9 mouse cellular contexts compared by ENCODE assay signal in genomic region chr13:63917776-63918621, GRCm38 (mm10).
DNase-seq lines count a peak whose midpoint lies in the region; ATAC-seq lines count a peak whose summit lies in the region.
"Had no signal": no experiment of that assay in that cellular context is flagged by ENCODE, and none has a peak within 500 bp of the region (broad histone marks: within the 10 kb centered on the region; RNA-seq: fewer than 3 reads in every experiment).

No protein-coding gene starts in this region.

- peak; percentile 72; the same call in 1 of the 2 replicates for ATAC-seq in forebrain, embryonic 13.5 days
- peak; percentile 52; the same call in 1 of the 2 replicates for ATAC-seq in limb, embryonic 11.5 days (ENCODE audit: insufficient number of reproducible peaks, low FRiP score, low TSS enrichment, low read depth)
- peak; percentile 79 for ATAC-seq in neural tube, embryonic 12.5 days (ENCODE audit: low FRiP score, low read depth)

- H3K27ac ChIP-seq in forebrain, embryonic 13.5 days, result peak overlapping the region; percentile 54
- peak overlapping the region; percentile 88 for H3K27ac ChIP-seq in limb, embryonic 11.5 days (replicated peaks; ENCODE audit: low read depth, low read length)
- H3K27ac ChIP-seq in neural tube, embryonic 12.5 days, result peak overlapping the region; percentile 50

- H3K9me3 ChIP-seq in forebrain, embryonic 13.5 days (replicated peaks), result peaks cover 9% of the 10 kb centered on the region; the same call in 1 of the 2 replicates
- H3K9me3 ChIP-seq in limb, embryonic 11.5 days (ENCODE audit: control insufficient read depth, low read length), result peaks cover 6% of the 10 kb centered on the region; the same call in 1 of the 2 replicates
- peaks cover 8% of the 10 kb centered on the region; the same call in 1 of the 2 replicates for H3K9me3 ChIP-seq in neural tube, embryonic 12.5 days

- DNase-seq in adrenal gland, adult 2 months, result peak; percentile 38
- DNase-seq in adrenal gland, postnatal 4 days (ENCODE audit: low spot score in 2 of 2), result no peak
- DNase-seq in brain, embryonic 18.5 days (ENCODE audit: low read depth, low spot score), result peak; percentile 50
- DNase-seq in kidney, adult 18-20 months, result peak; percentile 74
- peak; percentile 66 for DNase-seq in limb, embryonic 11.5 days (ENCODE audit: low spot score)
- DNase-seq in thymus, postnatal 14 days, result no peak

- peaks cover 14% of the 10 kb centered on the region; the same call in 1 of the 2 replicates for H3K27me3 ChIP-seq in forebrain, embryonic 13.5 days
- no peaks in the 10 kb centered on the region for H3K27me3 ChIP-seq in limb, embryonic 11.5 days (ENCODE audit: control insufficient read depth, insufficient read depth, low read length)
- no peaks in the 10 kb centered on the region for H3K27me3 ChIP-seq in neural tube, embryonic 12.5 days (replicated peaks)

- no peak overlapping the region for H3K9ac ChIP-seq in forebrain, embryonic 13.5 days
- H3K9ac ChIP-seq in limb, embryonic 11.5 days (ENCODE audit: low read length), result peak overlapping the region; percentile 40
- no peak overlapping the region; the same call in 1 of the 2 replicates for H3K9ac ChIP-seq in neural tube, embryonic 12.5 days

- H3K36me3 ChIP-seq in forebrain, embryonic 13.5 days (ENCODE audit: poor library complexity, severe bottlenecking), result no peaks in the 10 kb centered on the region
- H3K36me3 ChIP-seq in limb, embryonic 11.5 days (ENCODE audit: control insufficient read depth, insufficient read depth, low read length), result no peaks in the 10 kb centered on the region
- H3K36me3 ChIP-seq in neural tube, embryonic 12.5 days, result no peaks in the 10 kb centered on the region

- peaks cover 25% of the 10 kb centered on the region for H3K4me1 ChIP-seq in forebrain, embryonic 13.5 days
- H3K4me1 ChIP-seq in limb, embryonic 11.5 days (ENCODE audit: control insufficient read depth, insufficient read depth, low read length), result peaks cover 21% of the 10 kb centered on the region
- peaks cover 28% of the 10 kb centered on the region for H3K4me1 ChIP-seq in neural tube, embryonic 12.5 days

- no peak overlapping the region for H3K4me3 ChIP-seq in forebrain, embryonic 13.5 days
- no peak overlapping the region for H3K4me3 ChIP-seq in limb, embryonic 11.5 days (ENCODE audit: low read depth, low read length)
- no peak overlapping the region for H3K4me3 ChIP-seq in neural tube, embryonic 12.5 days
- H3K4me3 ChIP-seq: erythroblast, embryonic 14.5 days had no signal

- H3K4me2 ChIP-seq in forebrain, embryonic 13.5 days, result peak overlapping the region; percentile 41
- H3K4me2 ChIP-seq in limb, embryonic 11.5 days (ENCODE audit: low read depth, severe bottlenecking), result peak overlapping the region; percentile 34; the same call in 1 of the 2 replicates
- H3K4me2 ChIP-seq in neural tube, embryonic 12.5 days (replicated peaks), result peak overlapping the region; percentile 44

- 13% methylated on average over 11 of the region's 11 CpGs for WGBS in forebrain, embryonic 13.5 days
- WGBS in limb, embryonic 11.5 days, result 14% methylated on average over 11 of the region's 11 CpGs
- WGBS in neural tube, embryonic 12.5 days, result 13% methylated on average over 11 of the region's 11 CpGs

Comparison
In these comparisons a context has a peak if more than half of its experiments do, and no peak if none do; other contexts are left out.
1. DNase-seq: peak in adrenal gland, adult 2 months (single experiment), brain, embryonic 18.5 days (single experiment), kidney, adult 18-20 months (single experiment) and limb, embryonic 11.5 days (single experiment); none in adrenal gland, postnatal 4 days (0 of 2) and thymus, postnatal 14 days (single experiment).
2. Peak in every context shown above with its lines, with median percentiles within 50 percentile points of each other: ATAC-seq, H3K27ac ChIP-seq and H3K4me2 ChIP-seq.